Mouse (Mus musculus) heart, adult 2 months (tissue): Measurements from ENCODE around the gene 2200002D01Rik.

Source experiments
- CTCF ChIP-seq: fragments of 200-600 bp; IDR thresholded peaks from 2 replicates; pipeline ENCODE4 v1.8.1; 2022; ENCODE audit warnings: antibody characterized with exemption, mild to moderate bottlenecking, moderate library complexity
- POLR2A ChIP-seq: fragments of 200-500 bp; IDR thresholded peaks from 2 replicates; pipeline ENCODE4 v1.6.1; 2011; ENCODE audit warnings: mild to moderate bottlenecking, low read depth, low read length, control low read depth; ENCODE audit not compliant: insufficient read depth

DNA sequence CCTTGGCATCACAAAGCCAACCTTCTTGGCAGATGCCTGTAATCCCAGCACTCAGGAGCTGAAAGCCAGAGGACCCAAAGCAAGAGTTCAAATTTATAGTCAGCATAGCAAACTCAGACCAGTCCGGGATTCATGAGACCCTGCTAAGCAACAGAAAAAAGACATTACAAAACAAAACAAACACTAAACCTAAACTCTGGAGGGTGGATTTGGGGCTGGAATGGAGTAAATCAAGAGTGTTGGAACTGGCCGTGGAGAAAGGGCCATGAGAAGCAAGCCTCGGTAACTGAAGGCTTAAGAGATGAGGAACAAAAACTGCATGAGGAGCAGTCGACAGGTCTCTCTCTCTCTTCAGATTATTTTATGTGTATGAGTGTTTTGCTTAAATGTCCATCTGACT is 35.6 kb upstream of the 2200002D01Rik start:
- TF ChIP-seq CTCF, result no peak
- no peak for TF ChIP-seq POLR2A
